Mouse (Mus musculus): ENCODE results near the gene Ndrg3.
"Not testable (repeated sequence)": the region's sequence is repeated elsewhere in the genome, so short reads cannot be mapped to it uniquely, and the experiment has no call there.

Gene Ndrg3

DNA sequence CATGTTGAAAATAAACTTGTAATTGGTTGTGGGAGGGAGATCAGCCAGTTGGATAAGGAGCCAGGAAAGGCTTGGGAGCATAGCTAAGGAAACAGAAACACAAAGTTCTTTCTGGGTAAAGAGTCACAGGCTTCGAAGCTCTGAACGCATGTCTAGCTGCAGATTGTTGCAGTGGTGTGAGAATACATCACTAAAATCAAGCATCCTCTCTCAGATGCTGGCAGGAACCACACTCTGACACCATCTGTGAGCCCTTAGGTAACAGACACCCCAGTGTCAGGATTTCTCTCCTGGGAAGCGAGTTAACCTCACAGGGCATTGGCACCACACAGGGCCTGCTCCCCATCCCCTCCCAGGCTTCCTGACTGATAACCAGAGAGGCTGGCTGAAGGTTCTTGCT, 76.3 kb downstream of the Ndrg3 start:
- Histone ChIP-seq H3K27me3 (ENCODE audit: control insufficient read depth, insufficient read depth, low read length, poor library complexity, severe bottlenecking) (no peaks in the 10 kb centered on the region), H3K36me3 (ENCODE audit: control insufficient read depth, insufficient read depth, low read length, poor library complexity, severe bottlenecking) (no peaks in the 10 kb centered on the region)
- DNase-seq (ENCODE audit: low read depth, low spot score) = no peak

DNA sequence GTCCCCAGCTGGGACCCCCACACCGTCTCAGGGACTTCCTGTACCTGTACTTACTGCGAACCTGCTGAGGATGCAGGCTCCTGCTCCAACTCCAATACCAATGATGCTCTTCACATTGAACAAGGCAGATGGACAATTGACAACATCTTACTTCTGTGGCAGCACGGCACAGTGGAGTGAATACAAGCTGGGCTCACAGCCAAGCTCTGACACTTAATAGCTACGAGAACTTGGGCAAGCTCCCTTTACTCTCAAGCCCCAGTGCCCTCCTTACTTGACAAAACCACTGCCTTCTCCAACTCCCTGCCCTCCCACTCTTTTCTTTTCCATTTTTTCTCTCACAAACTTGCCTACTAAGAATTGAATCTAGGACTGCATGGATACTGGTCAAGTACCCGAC, 78.7 kb downstream of the Ndrg3 start:
- no peaks in the 10 kb centered on the region for H3K27me3 ChIP-seq (ENCODE audit: control insufficient read depth, insufficient read depth, low read length, poor library complexity, severe bottlenecking)
- no peak for DNase-seq (ENCODE audit: low read depth, low spot score)
- no peaks in the 10 kb centered on the region for H3K36me3 ChIP-seq (ENCODE audit: control insufficient read depth, insufficient read depth, low read length, poor library complexity, severe bottlenecking)

DNA sequence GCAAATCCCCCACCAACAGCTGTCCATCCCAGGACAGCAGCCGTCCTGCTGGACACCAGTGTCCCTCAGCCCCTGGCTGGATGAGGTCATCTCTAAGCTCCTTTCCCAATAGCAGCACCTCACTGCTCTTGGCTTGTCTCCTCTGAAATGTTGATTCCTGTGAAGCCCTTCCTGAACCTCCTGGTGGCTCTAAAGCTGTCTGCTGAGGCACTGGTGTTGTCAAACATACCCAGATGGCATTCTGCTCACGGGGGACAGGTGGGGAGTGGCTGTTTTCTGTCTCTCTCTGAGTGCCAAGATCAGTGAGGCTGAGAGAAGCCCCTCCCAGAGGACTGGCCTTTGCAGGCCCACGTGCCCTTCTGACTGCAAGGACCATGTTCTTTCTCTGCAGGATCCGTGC, 85.9 kb downstream of the Ndrg3 start:
- H3K27me3 ChIP-seq (ENCODE audit: control insufficient read depth, insufficient read depth, low read length, poor library complexity, severe bottlenecking); H3K36me3 ChIP-seq (ENCODE audit: control insufficient read depth, insufficient read depth, low read length, poor library complexity, severe bottlenecking); DNase-seq (ENCODE audit: low read depth, low spot score): not testable (repeated sequence)

DNA sequence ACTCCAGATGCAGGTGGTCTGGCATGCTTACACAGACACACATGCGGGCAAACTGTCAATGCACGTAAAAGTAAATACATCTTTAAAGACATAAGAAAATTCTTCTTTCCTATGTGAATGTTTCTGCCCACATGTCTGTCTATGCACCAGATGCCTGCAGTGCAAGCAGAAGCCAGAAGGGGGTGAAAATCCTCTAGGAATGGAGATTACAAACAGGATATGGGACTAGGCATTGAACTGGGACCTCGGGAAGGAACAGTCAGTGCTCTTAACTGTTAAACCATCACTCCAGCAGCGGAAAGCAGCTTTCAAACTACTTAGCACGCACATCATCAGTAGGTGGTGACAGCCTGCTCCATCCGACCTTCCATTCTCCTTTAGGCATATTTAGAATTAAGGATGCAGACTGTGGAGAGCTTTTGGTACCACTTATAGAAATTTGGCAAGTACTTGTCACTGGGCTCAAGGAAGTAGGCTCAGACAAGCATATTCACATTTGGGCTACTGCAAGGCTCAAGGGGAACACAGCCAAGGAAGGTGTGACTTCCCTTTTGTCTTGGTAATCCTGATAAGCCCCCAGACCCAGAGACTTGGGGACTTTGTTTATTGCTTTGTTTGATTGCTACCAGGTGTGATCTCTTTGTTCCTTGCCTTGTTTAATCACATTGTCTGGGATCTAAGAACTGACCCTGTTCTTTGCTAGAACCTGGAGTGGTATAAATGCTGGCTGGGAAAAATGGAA, 86.7 kb downstream of the Ndrg3 start:
- Histone ChIP-seq H3K27me3 (ENCODE audit: control insufficient read depth, insufficient read depth, low read length, poor library complexity, severe bottlenecking) (no peaks in the 10 kb centered on the region), H3K36me3 (ENCODE audit: control insufficient read depth, insufficient read depth, low read length, poor library complexity, severe bottlenecking) (no peaks in the 10 kb centered on the region)
- no peak for DNase-seq (ENCODE audit: low read depth, low spot score)

DNA sequence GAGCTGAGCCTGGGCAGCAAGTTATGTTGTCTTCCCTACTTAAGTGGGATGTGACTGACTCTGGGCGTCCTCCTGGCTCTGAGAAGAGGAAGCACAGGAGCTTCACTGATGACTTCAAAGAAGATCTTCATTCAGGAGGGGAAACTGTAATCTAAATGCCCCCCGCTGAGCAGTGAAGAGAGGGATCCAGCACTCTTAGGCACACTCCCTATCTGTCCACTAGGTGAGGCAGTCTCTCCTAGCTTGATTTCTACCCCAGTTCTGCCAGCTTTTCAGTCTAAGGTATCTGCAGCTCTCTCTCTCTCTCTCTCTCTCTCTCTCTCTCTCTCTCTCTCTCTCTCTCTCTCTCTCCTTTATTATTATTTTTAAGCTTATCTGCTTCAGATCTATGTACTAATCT, 88.5 kb downstream of the Ndrg3 start:
- Histone ChIP-seq H3K36me3 (ENCODE audit: control insufficient read depth, insufficient read depth, low read length, poor library complexity, severe bottlenecking) (no peaks in the 10 kb centered on the region), H3K27me3 (ENCODE audit: control insufficient read depth, insufficient read depth, low read length, poor library complexity, severe bottlenecking) (no peaks in the 10 kb centered on the region)
- no peak for DNase-seq (ENCODE audit: low read depth, low spot score)

DNA sequence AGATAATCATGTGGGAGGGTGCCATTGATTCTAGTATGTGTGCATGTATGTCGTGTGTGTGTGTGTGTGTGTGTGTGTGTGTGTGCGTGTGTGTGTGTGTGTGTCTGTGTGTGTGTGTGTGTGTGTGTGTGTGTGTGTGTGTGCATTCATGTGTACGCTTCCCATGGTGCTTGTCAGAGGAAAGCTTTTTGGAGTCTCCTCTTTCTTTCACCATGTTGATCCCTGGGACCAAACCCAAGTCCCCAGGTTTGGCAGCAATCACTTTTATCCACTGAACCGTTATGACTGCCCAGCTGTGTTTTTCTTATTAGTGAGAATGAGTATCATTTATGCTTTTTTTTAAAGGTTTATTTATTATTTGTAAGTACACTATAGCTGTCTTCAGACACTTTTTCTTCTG, 89.4 kb downstream of the Ndrg3 start:
- not testable (repeated sequence) for DNase-seq (ENCODE audit: low read depth, low spot score); H3K36me3 ChIP-seq (ENCODE audit: control insufficient read depth, insufficient read depth, low read length, poor library complexity, severe bottlenecking)

DNA sequence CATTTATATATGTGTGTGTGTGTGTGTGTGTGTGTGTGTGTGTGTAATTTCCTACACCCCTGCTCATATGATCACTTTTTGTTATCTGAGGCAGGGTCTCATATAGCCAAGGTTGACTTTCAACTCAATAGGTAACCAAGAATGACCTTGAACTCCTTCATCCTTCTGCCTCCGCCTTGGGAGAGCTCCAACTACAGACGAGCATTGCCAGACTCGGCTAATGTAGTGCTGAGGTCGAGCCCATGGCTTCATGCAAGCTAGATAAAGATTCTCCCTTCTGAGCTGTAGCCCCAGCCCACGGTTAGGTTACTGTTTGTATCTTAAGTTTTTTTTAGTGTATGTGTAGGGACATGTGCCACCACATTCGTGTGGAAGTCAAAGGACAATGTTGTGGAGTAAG, 90.0 kb downstream of the Ndrg3 start:
- Histone ChIP-seq H3K36me3 (ENCODE audit: control insufficient read depth, insufficient read depth, low read length, poor library complexity, severe bottlenecking) (no peaks in the 10 kb centered on the region), H3K27me3 (ENCODE audit: control insufficient read depth, insufficient read depth, low read length, poor library complexity, severe bottlenecking) (no peaks in the 10 kb centered on the region)
- no peak for DNase-seq (ENCODE audit: low read depth, low spot score)

More for the DNA sequence above, 89.4 kb downstream of the Ndrg3 start:
- not testable (repeated sequence) for H3K27me3 ChIP-seq (ENCODE audit: control insufficient read depth, insufficient read depth, low read length, poor library complexity, severe bottlenecking)

DNA sequence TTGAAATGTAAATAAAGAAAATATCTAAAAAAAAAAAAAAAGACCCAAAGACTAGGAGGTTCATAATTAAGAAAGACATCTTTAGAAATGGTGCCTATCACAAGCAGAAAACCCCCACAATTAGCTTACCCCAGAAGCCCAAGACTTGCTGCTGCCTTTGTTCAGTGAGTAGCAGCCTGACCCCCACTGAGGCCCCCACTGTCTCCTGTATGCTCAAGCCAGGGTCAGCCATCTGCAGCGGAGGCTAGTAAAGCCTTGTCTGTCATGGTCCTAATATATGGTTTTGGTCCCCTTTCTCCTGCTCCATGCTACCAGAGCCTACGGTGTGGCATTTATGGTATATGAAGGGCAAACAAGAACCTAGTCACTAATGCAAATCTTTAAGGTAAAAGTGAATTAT, 90.5 kb downstream of the Ndrg3 start:
- no peak for DNase-seq (ENCODE audit: low read depth, low spot score)

DNA sequence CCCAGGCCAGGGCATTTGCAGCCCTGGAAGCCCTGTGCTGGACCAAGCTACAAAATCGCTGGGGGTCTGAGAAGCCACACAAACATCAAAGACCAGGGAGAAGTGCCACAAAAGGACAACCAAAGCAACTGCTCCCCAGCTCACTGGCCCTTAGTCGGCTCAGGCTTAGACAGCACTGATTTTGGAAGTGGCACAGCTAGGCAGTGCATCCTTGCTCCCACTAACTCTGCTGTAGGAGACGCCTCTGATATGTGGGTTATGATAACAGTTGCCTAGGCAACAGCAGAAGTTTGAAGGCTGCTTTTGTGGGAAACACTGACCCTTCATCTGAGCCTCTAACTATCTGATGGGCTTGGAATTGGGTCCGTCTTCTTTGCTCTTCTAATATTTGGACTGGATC, 92.7 kb downstream of the Ndrg3 start:
- H3K27me3 ChIP-seq (ENCODE audit: control insufficient read depth, insufficient read depth, low read length, poor library complexity, severe bottlenecking) = no peaks in the 10 kb centered on the region

More for the DNA sequence above, 90.5 kb downstream of the Ndrg3 start:
- Histone ChIP-seq H3K27me3 (ENCODE audit: control insufficient read depth, insufficient read depth, low read length, poor library complexity, severe bottlenecking) (no peaks in the 10 kb centered on the region), H3K36me3 (ENCODE audit: control insufficient read depth, insufficient read depth, low read length, poor library complexity, severe bottlenecking) (no peaks in the 10 kb centered on the region)

DNA sequence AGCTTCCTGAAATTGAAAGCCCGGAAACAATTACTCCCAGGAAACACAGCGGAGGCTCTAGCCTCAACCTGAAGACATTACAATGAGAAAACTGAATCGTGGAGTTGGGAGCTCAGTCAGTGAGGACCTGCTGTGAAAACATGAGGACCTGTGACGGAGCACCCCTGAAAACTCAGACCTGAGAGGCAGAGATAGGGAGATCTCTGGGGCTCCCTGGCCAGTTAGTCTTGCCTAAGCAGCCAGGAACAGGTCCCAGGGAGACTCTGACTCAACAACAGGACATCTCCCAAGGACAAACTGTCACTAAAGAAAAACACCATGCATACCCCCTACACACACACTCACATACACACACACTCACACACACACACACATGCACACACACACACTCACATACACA, 93.5 kb downstream of the Ndrg3 start:
- no peak for DNase-seq (ENCODE audit: low read depth, low spot score)
- H3K27me3 ChIP-seq (ENCODE audit: control insufficient read depth, insufficient read depth, low read length, poor library complexity, severe bottlenecking) = no peaks in the 10 kb centered on the region

More for the DNA sequence above, 92.7 kb downstream of the Ndrg3 start:
- DNase-seq (ENCODE audit: low read depth, low spot score) = no peak
- H3K36me3 ChIP-seq (ENCODE audit: control insufficient read depth, insufficient read depth, low read length, poor library complexity, severe bottlenecking) = no peaks in the 10 kb centered on the region

DNA sequence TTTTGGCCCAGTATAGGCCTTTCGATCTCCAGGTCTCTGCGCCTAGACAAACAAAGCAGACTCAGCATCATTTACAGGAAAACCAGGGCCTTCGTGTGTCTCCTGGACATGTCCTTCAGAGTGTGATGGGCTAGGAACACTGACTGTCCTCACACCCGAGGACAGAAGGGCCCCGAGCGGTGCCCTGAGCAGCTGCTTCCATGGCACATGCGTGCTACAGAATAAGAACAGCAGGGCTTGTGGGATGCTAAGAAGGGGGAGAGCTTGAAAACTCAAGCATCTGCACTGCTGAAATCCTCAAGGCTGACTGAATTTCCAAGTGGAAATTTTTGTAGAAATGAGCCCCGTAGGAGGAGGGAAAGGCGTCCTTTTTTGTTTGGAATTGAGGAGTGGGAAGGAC, 94.8 kb downstream of the Ndrg3 start:
- DNase-seq (ENCODE audit: low read depth, low spot score) = no peak
- H3K27me3 ChIP-seq (ENCODE audit: control insufficient read depth, insufficient read depth, low read length, poor library complexity, severe bottlenecking) = no peaks in the 10 kb centered on the region
- no peaks in the 10 kb centered on the region for H3K36me3 ChIP-seq (ENCODE audit: control insufficient read depth, insufficient read depth, low read length, poor library complexity, severe bottlenecking)

More for the DNA sequence above, 93.5 kb downstream of the Ndrg3 start:
- H3K36me3 ChIP-seq (ENCODE audit: control insufficient read depth, insufficient read depth, low read length, poor library complexity, severe bottlenecking) = no peaks in the 10 kb centered on the region

DNA sequence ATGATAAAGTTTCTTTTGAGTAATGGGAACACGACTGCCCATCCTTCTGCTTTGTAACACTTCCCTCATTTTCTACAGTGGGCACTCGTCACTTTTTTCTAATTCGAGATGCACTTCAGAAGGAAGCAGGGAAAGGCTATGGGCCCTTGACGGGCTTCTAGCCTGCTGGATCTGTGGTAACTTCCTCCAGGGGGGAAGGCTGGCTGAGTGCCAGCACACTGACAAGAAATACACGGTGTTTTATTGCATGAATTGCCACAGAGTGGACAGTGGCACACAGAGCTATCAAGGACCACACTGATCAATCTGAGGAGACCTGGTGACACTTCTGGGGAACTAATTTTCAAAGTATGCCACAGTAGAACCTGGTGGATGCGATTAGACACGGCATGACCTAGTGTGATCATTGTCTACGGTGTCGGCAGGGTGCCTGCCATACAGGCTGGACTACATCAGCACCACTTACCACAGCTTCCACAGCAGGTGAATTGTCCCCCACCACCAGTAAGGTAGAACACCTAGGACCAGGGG, 95.4 kb downstream of the Ndrg3 start:
- H3K36me3 ChIP-seq (ENCODE audit: control insufficient read depth, insufficient read depth, low read length, poor library complexity, severe bottlenecking) = no peaks in the 10 kb centered on the region
- no peaks in the 10 kb centered on the region for H3K27me3 ChIP-seq (ENCODE audit: control insufficient read depth, insufficient read depth, low read length, poor library complexity, severe bottlenecking)
- no peak for DNase-seq (ENCODE audit: low read depth, low spot score)

DNA sequence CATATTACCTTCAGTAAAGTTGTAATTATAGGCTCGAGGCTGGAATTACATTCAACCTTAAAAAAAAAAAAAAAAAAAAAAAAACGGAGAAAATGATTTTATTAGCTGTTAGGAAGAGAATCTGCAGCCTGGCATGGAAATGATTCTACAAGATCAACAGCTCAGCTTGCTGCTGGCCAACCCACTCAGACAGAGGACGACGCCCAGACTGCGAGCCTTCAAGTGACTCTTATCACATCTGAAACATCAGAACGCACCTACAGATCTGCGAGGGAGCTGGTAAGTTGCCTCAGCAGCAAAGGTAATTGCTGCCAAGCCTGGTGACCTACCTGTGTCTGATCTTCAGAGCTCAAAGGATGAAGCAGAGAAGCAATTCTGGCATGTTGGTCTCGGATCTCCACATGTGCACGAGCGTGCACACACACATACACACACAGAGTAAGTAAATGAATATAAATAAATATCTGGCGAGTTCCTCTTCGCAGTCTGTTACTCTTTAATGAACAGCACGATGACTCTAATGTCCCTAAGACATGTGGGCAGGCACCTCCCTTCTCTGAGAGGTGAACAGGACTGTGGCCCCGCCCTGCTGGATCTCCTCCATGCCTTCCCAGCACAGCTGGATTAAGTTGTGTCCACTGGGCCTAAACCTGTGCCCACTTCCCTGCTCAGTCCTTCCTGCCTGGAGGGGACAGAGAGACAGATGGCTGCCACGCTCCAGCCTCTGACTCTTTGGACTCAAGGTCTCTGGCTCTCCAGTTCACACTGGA, 97.2 kb downstream of the Ndrg3 start:
- DNase-seq (ENCODE audit: low read depth, low spot score) = no peak

DNA sequence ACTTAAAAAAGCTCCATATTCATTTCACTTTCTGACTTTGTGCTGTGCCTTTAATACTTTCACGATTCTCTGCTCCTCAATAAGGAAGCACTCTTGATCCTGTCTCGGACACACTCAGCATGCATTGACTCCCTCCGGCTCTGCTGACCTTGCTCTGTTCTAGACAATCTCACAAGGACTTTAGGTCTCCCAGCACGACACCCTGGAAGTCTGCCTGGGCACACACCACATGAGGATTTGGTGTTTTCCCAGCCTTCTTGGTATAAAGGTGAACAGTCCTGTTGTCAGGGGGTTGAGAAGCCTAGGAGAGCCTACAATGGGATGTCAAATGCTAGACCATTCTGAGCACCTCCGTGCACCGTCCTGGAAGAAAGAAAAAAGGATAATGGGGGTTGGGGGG, 99.0 kb downstream of the Ndrg3 start:
- DNase-seq (ENCODE audit: low read depth, low spot score) = no peak
- H3K36me3 ChIP-seq (ENCODE audit: control insufficient read depth, insufficient read depth, low read length, poor library complexity, severe bottlenecking) = no peaks in the 10 kb centered on the region

More for the DNA sequence above, 97.2 kb downstream of the Ndrg3 start:
- Histone ChIP-seq H3K36me3 (ENCODE audit: control insufficient read depth, insufficient read depth, low read length, poor library complexity, severe bottlenecking) (no peaks in the 10 kb centered on the region), H3K27me3 (ENCODE audit: control insufficient read depth, insufficient read depth, low read length, poor library complexity, severe bottlenecking) (no peaks in the 10 kb centered on the region)

DNA sequence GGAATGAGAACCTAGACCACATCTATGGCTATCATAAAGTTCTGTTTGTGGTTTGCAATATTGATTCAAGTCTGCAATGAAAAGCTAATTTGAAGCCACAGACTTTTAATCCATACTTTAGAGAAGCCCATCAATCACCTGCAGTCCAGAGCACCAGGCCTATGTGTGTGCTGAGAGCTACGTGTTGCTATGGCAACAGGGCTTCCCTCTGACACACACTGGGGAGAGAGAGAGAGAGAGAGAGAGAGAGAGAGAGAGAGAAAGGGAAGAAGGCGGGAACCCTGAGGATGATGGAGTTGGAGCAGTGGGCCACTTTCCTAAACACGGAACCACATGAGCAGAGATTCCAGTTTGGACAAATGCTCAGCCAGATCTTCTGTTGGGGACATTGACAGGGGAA, 99.6 kb downstream of the Ndrg3 start:
- no peaks in the 10 kb centered on the region for H3K27me3 ChIP-seq (ENCODE audit: control insufficient read depth, insufficient read depth, low read length, poor library complexity, severe bottlenecking)
- H3K36me3 ChIP-seq (ENCODE audit: control insufficient read depth, insufficient read depth, low read length, poor library complexity, severe bottlenecking) = no peaks in the 10 kb centered on the region
- DNase-seq (ENCODE audit: low read depth, low spot score) = no peak

More for the DNA sequence above, 99.0 kb downstream of the Ndrg3 start:
- no peaks in the 10 kb centered on the region for H3K27me3 ChIP-seq (ENCODE audit: control insufficient read depth, insufficient read depth, low read length, poor library complexity, severe bottlenecking)

All from splenic B cell, adult 2 months (primary cell).